Mouse (Mus musculus) neural tube, embryonic 11.5 days (tissue): Measurements from ENCODE around the gene Shisa2. TPM values are rescaled to one million over a fixed set of nuclear protein-coding genes. Genes with fewer than 3 reads are reported as not detected.

Experiments used
- ATAC-seq: fragments of 200-750 bp; cut with Nextera tagmentation; 2 replicates; pipeline ENCODE4 v1.8.0; 2017; ENCODE audit warnings: moderate number of reproducible peaks, mild to moderate bottlenecking, moderate TSS enrichment, moderate library complexity; ENCODE audit not compliant: insufficient read depth, low FRiP score, low TSS enrichment
- DNase-seq: peaks from one replicate; pipeline ENCODE4 v3.0.0-alpha.2; 2015; ENCODE audit warnings: low spot score
- H3K27ac ChIP-seq: fragments of 300-500 bp; sonication (generic); 2 replicates; pipeline ENCODE4 v1.5.1; 2014; ENCODE audit warnings: low read depth, mild to moderate bottlenecking, low read length
- H3K27me3 ChIP-seq: fragments of 300-500 bp; sonication (generic); 2 replicates; pipeline ENCODE4 v1.6.1; 2014; ENCODE audit warnings: mild to moderate bottlenecking, low read length, mixed read lengths; ENCODE audit not compliant: control insufficient read depth, insufficient read depth
- H3K36me3 ChIP-seq: fragments of 300-500 bp; sonication (generic); 2 replicates; pipeline ENCODE4 v1.6.1; 2014; ENCODE audit warnings: mild to moderate bottlenecking, low read length, moderate library complexity, mixed read lengths; ENCODE audit not compliant: control insufficient read depth, insufficient read depth
- H3K4me1 ChIP-seq: fragments of 300-500 bp; sonication (generic); 2 replicates; pipeline ENCODE4 v1.6.1; 2014; ENCODE audit warnings: low read length, mixed read lengths; ENCODE audit not compliant: control insufficient read depth, insufficient read depth
- H3K4me2 ChIP-seq: fragments of 300-500 bp; sonication (generic); 2 replicates; pipeline ENCODE4 v1.6.1; 2014; ENCODE audit warnings: low read depth, mild to moderate bottlenecking, moderate library complexity
- H3K4me3 ChIP-seq: fragments of 300-500 bp; sonication (generic); 2 replicates; pipeline ENCODE4 v1.5.1; 2014; ENCODE audit warnings: low read depth, low read length
- H3K9ac ChIP-seq: fragments of 300-500 bp; sonication (generic); 2 replicates; pipeline ENCODE4 v1.6.1; 2014; ENCODE audit warnings: mild to moderate bottlenecking, low read length
- H3K9me3 ChIP-seq: fragments of 300-500 bp; sonication (generic); 2 replicates; pipeline ENCODE4 v1.6.1; 2016; ENCODE audit warnings: low read length; ENCODE audit not compliant: control insufficient read depth
- WGBS: fragments of 180-500 bp; shearing (Covaris S2); extraction: QIAGEN DNeasy Blood & Tissue Kit; methylation state at CpG from one replicate; pipeline ENCODE4 v1.1.7; 2014; 5-methylcytosine and 5-hydroxymethylcytosine counted together
- polyA plus RNA-seq: library from polyadenylated mRNA; unstranded; fragments of >200 nt; fragmentation: Nextera tagmentation; extraction: Ambion mirVana; gene quantifications from 2 replicates; pipeline ENCODE4 v1.2.1, GENCODE M21; 2014

Shisa2 gene
- polyA plus RNA-seq, 1 experiment from 2014 or later, result 28.9 TPM

GRCm38 (mm10) chr14:59657098-59657497, 32.0 kb downstream of the Shisa2 start:
- 96% methylated on average over 1 of the region's 1 CpGs for WGBS
- no peak for ATAC-seq

DNA sequence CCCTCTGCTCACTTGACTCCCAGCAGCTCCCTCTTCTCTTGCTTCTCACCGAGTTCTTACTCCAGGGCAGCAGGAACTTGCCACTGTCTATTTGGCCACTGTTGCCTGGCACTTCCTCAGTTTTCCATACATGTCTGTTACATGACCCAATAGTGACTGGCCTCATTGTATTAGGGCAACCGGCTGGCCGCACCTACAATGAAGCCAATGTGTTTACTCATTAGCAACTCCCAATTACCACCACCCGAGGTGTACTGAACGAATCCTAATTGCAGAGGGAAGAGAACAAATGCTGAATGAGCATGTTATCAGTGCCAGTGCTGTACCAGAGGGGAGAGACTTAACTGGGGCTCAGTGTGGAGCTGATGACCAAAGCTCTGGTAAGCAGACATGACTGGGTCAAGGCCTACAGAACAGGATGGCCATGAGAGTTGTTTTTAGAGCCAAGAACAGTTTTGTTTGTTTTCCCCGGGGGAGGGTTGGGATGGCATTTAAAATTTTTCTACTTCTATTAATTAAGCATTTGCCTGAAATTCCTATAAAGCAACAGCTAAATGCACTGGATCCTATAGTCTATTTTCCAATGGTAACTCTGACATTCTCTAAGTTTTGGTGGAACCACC, 47.9 kb downstream of the Shisa2 start:
- no peak for ATAC-seq

More at GRCm38 (mm10) chr14:59657098-59657497, 32.0 kb downstream of the Shisa2 start:
- Histone ChIP-seq H3K27me3 (no peaks in the 10 kb centered on the region), H3K4me1 (no peaks in the 10 kb centered on the region), H3K27ac (no peak overlapping the region), H3K36me3 (no peaks in the 10 kb centered on the region), H3K9ac (no peak overlapping the region), H3K4me2 (no peak overlapping the region), H3K9me3 (no peaks in the 10 kb centered on the region), H3K4me3 (no peak overlapping the region)
- no peak for DNase-seq

GRCm38 (mm10) chr14:59674556-59674955, 49.4 kb downstream of the Shisa2 start:
- Histone ChIP-seq H3K36me3 (no peaks in the 10 kb centered on the region), H3K4me1 (no peaks in the 10 kb centered on the region), H3K9me3 (no peaks in the 10 kb centered on the region), H3K9ac (no peak overlapping the region), H3K27ac (peak overlapping the region; percentile 44; the same call in 1 of the 2 replicates), H3K4me2 (no peak overlapping the region), H3K4me3 (no peak overlapping the region), H3K27me3 (no peaks in the 10 kb centered on the region)
- DNase-seq (no peak), ATAC-seq (no peak)
- 28% methylated on average over 8 of the region's 8 CpGs for WGBS

More for the DNA sequence above, 47.9 kb downstream of the Shisa2 start:
- no peak overlapping the region for H3K27ac ChIP-seq
- H3K36me3 ChIP-seq, result no peaks in the 10 kb centered on the region
- no peak overlapping the region for H3K4me3 ChIP-seq
- DNase-seq, result no peak
- 76% methylated on average over 6 of the region's 6 CpGs for WGBS
- no peaks in the 10 kb centered on the region for H3K9me3 ChIP-seq
- no peaks in the 10 kb centered on the region for H3K27me3 ChIP-seq
- no peak overlapping the region for H3K9ac ChIP-seq
- no peak overlapping the region for H3K4me2 ChIP-seq
- H3K4me1 ChIP-seq, result no peaks in the 10 kb centered on the region

GRCm38 (mm10) chr14:59675330-59675729, 50.2 kb downstream of the Shisa2 start:
- DNase-seq (no peak), ATAC-seq (no peak)
- H3K27ac ChIP-seq, result no peak overlapping the region
- no peak overlapping the region for H3K4me3 ChIP-seq
- H3K27me3 ChIP-seq, result no peaks in the 10 kb centered on the region
- 70% methylated on average over 4 of the region's 4 CpGs for WGBS
- H3K9ac ChIP-seq, result no peak overlapping the region
- H3K4me1 ChIP-seq, result no peaks in the 10 kb centered on the region
- H3K36me3 ChIP-seq, result no peaks in the 10 kb centered on the region
- no peak overlapping the region for H3K4me2 ChIP-seq
- no peaks in the 10 kb centered on the region for H3K9me3 ChIP-seq

GRCm38 (mm10) chr14:59677598-59678003, 52.5 kb downstream of the Shisa2 start:
- H3K36me3 ChIP-seq, result no peaks in the 10 kb centered on the region
- no peak overlapping the region for H3K4me2 ChIP-seq
- no peak for ATAC-seq
- H3K4me3 ChIP-seq, result no peak overlapping the region
- H3K27me3 ChIP-seq, result no peaks in the 10 kb centered on the region
- H3K9ac ChIP-seq, result no peak overlapping the region
- no peaks in the 10 kb centered on the region for H3K4me1 ChIP-seq
- no peak overlapping the region for H3K27ac ChIP-seq
- 55% methylated on average over 7 of the region's 7 CpGs for WGBS
- no peaks in the 10 kb centered on the region for H3K9me3 ChIP-seq
- no peak for DNase-seq

Other genes starting within 250 kb of the Shisa2 start
- gene Phf11c, start 229.9 kb upstream of the Shisa2 start, polyA plus RNA-seq, result 0.55 and 0.81 TPM in 2 replicates
- gene Setdb2, start 184.4 kb upstream of the Shisa2 start, polyA plus RNA-seq, result 10.3 and 12.9 TPM in 2 replicates
- 38.5 and 41.5 TPM in 2 replicates for gene Cab39l, start 184.3 kb upstream of the Shisa2 start, polyA plus RNA-seq
- gene Cdadc1, start 27.3 kb upstream of the Shisa2 start, polyA plus RNA-seq, result 28.7 and 35.4 TPM in 2 replicates